Mouse (Mus musculus) MEL (cell line): ENCODE results near the gene Commd7.

Experiments
- CTCF ChIP-seq, 3 experiments: IDR thresholded peaks in 2 of 3; conservative IDR thresholded peaks in 1 of 3; 2 replicates each; pipeline ENCODE4 v1.5.1; 2011 to 2012; ENCODE audit warnings: low read length in 3 of 3, low read depth in 2 of 3, mild to moderate bottlenecking in 2 of 3, improper control_type of control experiment in 1 of 3, inconsistent platforms in 1 of 3, mixed read lengths in 1 of 3, moderate library complexity in 1 of 3; ENCODE audit not compliant: control insufficient read depth in 1 of 3, insufficient read depth in 1 of 3, poor library complexity in 1 of 3, severe bottlenecking in 1 of 3
- GATA1 ChIP-seq: IDR thresholded peaks from 2 replicates; pipeline ENCODE4 v1.6.1; 2011; ENCODE audit warnings: low read depth, low read length, improper control_type of control experiment
- MAZ ChIP-seq: IDR thresholded peaks from 2 replicates; pipeline ENCODE4 v1.6.1; 2012; ENCODE audit warnings: low read depth, mild to moderate bottlenecking, inconsistent platforms, low read length, improper control_type of control experiment
- POLR2AphosphoS5 ChIP-seq: IDR thresholded peaks from 2 replicates; pipeline ENCODE4 v1.6.1; 2012; ENCODE audit warnings: low read depth, borderline replicate concordance, mild to moderate bottlenecking, inconsistent platforms, low read length, moderate library complexity, mixed read lengths

- TF ChIP-seq GATA1 (no peak), CTCF (IDR thresholded peaks at IDR 0.05 in 2 of 3, conservative IDR thresholded peaks at IDR 0.05 in 1 of 3; ENCODE audit: control insufficient read depth in 1 of 3, insufficient read depth in 1 of 3, low read depth in 2 of 3, low read length in 3 of 3, poor library complexity in 1 of 3, severe bottlenecking in 1 of 3) (no peak), POLR2AphosphoS5 (no peak), MAZ (no peak)
These were observed 6.5 kb upstream of the Commd7 start for GRCm38 (mm10) chr2:153638977-153639680.
